Comparison of ENCODE assay signal across 17 mouse cellular contexts in genomic region chr3:108199231-108199630, GRCm38 (mm10). TPM values are rescaled to one million over a fixed set of nuclear protein-coding genes. Genes with fewer than 3 reads are reported as not detected.
DNase-seq lines count a peak whose midpoint lies in the region; ATAC-seq and TF ChIP-seq lines count a peak whose summit lies in the region.
"Had no signal": no experiment of that assay in that cellular context is flagged by ENCODE, and none has a peak within 500 bp of the region (broad histone marks: within the 10 kb centered on the region; RNA-seq: fewer than 3 reads in every experiment).

No protein-coding gene starts in this region.

- H3K4me1 ChIP-seq in heart, postnatal 0 days (ENCODE audit: control insufficient read depth, insufficient read depth): peaks cover 21% of the 10 kb centered on the region
- H3K4me1 ChIP-seq in heart, embryonic 11.5 days (ENCODE audit: control insufficient read depth, insufficient read depth, low read length): peaks cover 15% of the 10 kb centered on the region
- peaks cover 61% of the 10 kb centered on the region for H3K4me1 ChIP-seq in neural tube, embryonic 12.5 days
- peaks cover 59% of the 10 kb centered on the region for H3K4me1 ChIP-seq in neural tube, embryonic 15.5 days
- peaks cover 14% of the 10 kb centered on the region for H3K4me1 ChIP-seq in small intestine, adult 2 months (ENCODE audit: control insufficient read depth, insufficient read depth, insufficient read length, low read length)

- H3K4me2 ChIP-seq in heart, postnatal 0 days (ENCODE audit: low read depth, low read length): 0 out of 2 replicates have a peak overlapping the region, but pooled peaks have one; percentile 77
- H3K4me2 ChIP-seq in heart, embryonic 11.5 days: no peak overlapping the region
- peak overlapping the region; percentile 70; the same call in 1 of the 2 replicates for H3K4me2 ChIP-seq in neural tube, embryonic 12.5 days (replicated peaks)
- H3K4me2 ChIP-seq in neural tube, embryonic 15.5 days: no peak overlapping the region

- no peaks in the 10 kb centered on the region for H3K9me3 ChIP-seq in heart, postnatal 0 days (replicated peaks; ENCODE audit: control insufficient read depth, low read length)
- H3K9me3 ChIP-seq in heart, embryonic 11.5 days (replicated peaks; ENCODE audit: control insufficient read depth, low read length): no peaks in the 10 kb centered on the region
- H3K9me3 ChIP-seq in neural tube, embryonic 12.5 days: no peaks in the 10 kb centered on the region
- H3K9me3 ChIP-seq in neural tube, embryonic 15.5 days (replicated peaks): no peaks in the 10 kb centered on the region
- H3K9me3 ChIP-seq: forebrain, embryonic 12.5 days; lung, embryonic 15.5 days; midbrain, embryonic 15.5 days had no signal

- DNase-seq in cerebellum, postnatal 25 days: peak; percentile 11 to 20
- DNase-seq in cerebellum, postnatal 4 days (ENCODE audit: low spot score in 2 of 2): no peak
- no peak for DNase-seq in heart, postnatal 0 days (ENCODE audit: low spot score)
- no peak for DNase-seq in urinary bladder, postnatal 25 days (ENCODE audit: low spot score)
- DNase-seq: gastrocnemius, postnatal 36 days; kidney, postnatal 14 days; right cerebral cortex, postnatal 25 days; thymus, postnatal 36 days had no signal

- H3K27me3 ChIP-seq in heart, postnatal 0 days (ENCODE audit: control insufficient read depth, insufficient read depth, low read length): no peaks in the 10 kb centered on the region
- H3K27me3 ChIP-seq in heart, embryonic 11.5 days (ENCODE audit: control insufficient read depth, insufficient read depth, low read length): no peaks in the 10 kb centered on the region
- no peaks in the 10 kb centered on the region for H3K27me3 ChIP-seq in neural tube, embryonic 12.5 days (replicated peaks)
- no peaks in the 10 kb centered on the region for H3K27me3 ChIP-seq in neural tube, embryonic 15.5 days (replicated peaks)
- H3K27me3 ChIP-seq in small intestine, adult 2 months (ENCODE audit: control insufficient read depth, insufficient read depth, low read length): no peaks in the 10 kb centered on the region
- H3K27me3 ChIP-seq: forebrain, embryonic 12.5 days; lung, embryonic 15.5 days; midbrain, embryonic 15.5 days had no signal

- no peak for ATAC-seq in heart, postnatal 0 days (ENCODE audit: insufficient read depth, low read depth)
- no peak for ATAC-seq in heart, embryonic 11.5 days (replicated peaks; ENCODE audit: insufficient number of reproducible peaks, low FRiP score, low TSS enrichment)
- ATAC-seq in neural tube, embryonic 12.5 days (ENCODE audit: low FRiP score, low read depth): no peak
- no peak for ATAC-seq in neural tube, embryonic 15.5 days (ENCODE audit: low FRiP score)
- ATAC-seq: activated CD4-positive, CD25-positive, alpha-beta regulatory T cell, adult 4 months; hindbrain, postnatal 0 days; midbrain, embryonic 15.5 days had no signal

- H3K9ac ChIP-seq in heart, postnatal 0 days (replicated peaks; ENCODE audit: low read depth, low read length): no peak overlapping the region
- H3K9ac ChIP-seq in heart, embryonic 11.5 days (ENCODE audit: low read depth, low read length): no peak overlapping the region
- H3K9ac ChIP-seq in neural tube, embryonic 12.5 days: no peak overlapping the region
- no peak overlapping the region for H3K9ac ChIP-seq in neural tube, embryonic 15.5 days (replicated peaks)
- H3K9ac ChIP-seq: forebrain, embryonic 12.5 days; lung, embryonic 15.5 days; midbrain, embryonic 15.5 days had no signal

- TF ChIP-seq POLR2A in small intestine, adult 2 months (IDR thresholded peaks at IDR 0.05; ENCODE audit: low read depth, low read length): no peak

- H3K36me3 ChIP-seq in heart, postnatal 0 days (replicated peaks; ENCODE audit: control insufficient read depth, insufficient read depth, low read length): peaks cover 16% of the 10 kb centered on the region; the same call in 1 of the 2 replicates
- H3K36me3 ChIP-seq in heart, embryonic 11.5 days (ENCODE audit: control insufficient read depth, insufficient read depth, low read length): peaks cover 13% of the 10 kb centered on the region; the same call in 1 of the 2 replicates
- H3K36me3 ChIP-seq in neural tube, embryonic 12.5 days: peaks cover 34% of the 10 kb centered on the region
- H3K36me3 ChIP-seq in neural tube, embryonic 15.5 days: peaks cover 23% of the 10 kb centered on the region
- H3K36me3 ChIP-seq in small intestine, adult 2 months (ENCODE audit: control insufficient read depth, insufficient read depth, low read length): no peaks in the 10 kb centered on the region
- H3K36me3 ChIP-seq: midbrain, embryonic 15.5 days had no signal

- H3K4me3 ChIP-seq in heart, postnatal 0 days (ENCODE audit: low read depth, low read length): no peak overlapping the region
- H3K4me3 ChIP-seq in heart, embryonic 11.5 days (ENCODE audit: low read depth, low read length): no peak overlapping the region
- no peak overlapping the region for H3K4me3 ChIP-seq in neural tube, embryonic 12.5 days
- no peak overlapping the region for H3K4me3 ChIP-seq in neural tube, embryonic 15.5 days (replicated peaks)
- peak overlapping the region; percentile 1; the same call in 1 of the 2 replicates for H3K4me3 ChIP-seq in small intestine, adult 2 months (ENCODE audit: low read depth, low read length)
- H3K4me3 ChIP-seq: midbrain, embryonic 15.5 days had no signal

- TF ChIP-seq EP300 in heart, postnatal 0 days (IDR thresholded peaks at IDR 0.05; ENCODE audit: low read depth): no peak

- WGBS in heart, postnatal 0 days: 96% methylated on average over 6 of the region's 6 CpGs
- 92% methylated on average over 6 of the region's 6 CpGs for WGBS in heart, embryonic 11.5 days (ENCODE audit: insufficient replicate concordance)
- 95% methylated on average over 6 of the region's 6 CpGs for WGBS in neural tube, embryonic 12.5 days
- WGBS in neural tube, embryonic 15.5 days: 94% methylated on average over 6 of the region's 6 CpGs
- WGBS in small intestine, adult 2 months: 93% methylated on average over 6 of the region's 6 CpGs

- no peak overlapping the region for H3K27ac ChIP-seq in heart, postnatal 0 days (ENCODE audit: low read depth)
- no peak overlapping the region for H3K27ac ChIP-seq in heart, embryonic 11.5 days (ENCODE audit: low read depth, low read length)
- no peak overlapping the region for H3K27ac ChIP-seq in neural tube, embryonic 12.5 days
- no peak overlapping the region for H3K27ac ChIP-seq in neural tube, embryonic 15.5 days (replicated peaks)
- H3K27ac ChIP-seq in small intestine, adult 2 months (ENCODE audit: insufficient read depth, low read depth, low read length): no peak overlapping the region
- H3K27ac ChIP-seq: midbrain, embryonic 15.5 days had no signal

- TF ChIP-seq CTCF in heart, postnatal 0 days (IDR thresholded peaks at IDR 0.05; ENCODE audit: low read depth): no peak
- TF ChIP-seq CTCF in small intestine, adult 2 months (IDR thresholded peaks at IDR 0.05; ENCODE audit: extremely low read depth, insufficient read length, insufficient replicate concordance, low read depth, low read length): no peak

RNA-seq across cellular contexts. Expression of gene Cyb561d1, which starts 1.8 kb away (rescaled TPM):
- total RNA-seq in heart, postnatal 0 days (2014; rRNA removed; ENCODE audit: low replicate concordance): 4.0 and 4.7 TPM in 2 replicates
- polyA plus RNA-seq in heart, postnatal 0 days (2015; fragmentation: Nextera tagmentation; extraction: Ambion mirVana): 3.4 and 3.5 TPM in 2 replicates
- polyA plus RNA-seq in heart, embryonic 11.5 days (2014; fragmentation: Nextera tagmentation; extraction: Ambion mirVana): 1.7 and 2.0 TPM in 2 replicates
- 5.0 and 6.0 TPM in 2 replicates for polyA plus RNA-seq in neural tube, embryonic 12.5 days (2016; fragmentation: Nextera tagmentation; extraction: Ambion mirVana)
- polyA plus RNA-seq in neural tube, embryonic 15.5 days (2015; fragmentation: Nextera tagmentation; extraction: Ambion mirVana): 3.1 TPM in 2 replicates
- polyA plus RNA-seq in small intestine, adult 2 months (2012; rRNA removed): 5.5 and 9.4 TPM in 2 replicates

RNA-seq across cellular contexts. Expression of gene Atxn7l2, which starts 11.5 kb away (rescaled TPM):
- 3.1 and 6.0 TPM in 2 replicates for total RNA-seq in heart, postnatal 0 days (2014; rRNA removed; ENCODE audit: low replicate concordance)
- polyA plus RNA-seq in heart, postnatal 0 days (2015; fragmentation: Nextera tagmentation; extraction: Ambion mirVana): 4.1 and 4.3 TPM in 2 replicates
- 7.1 and 8.4 TPM in 2 replicates for polyA plus RNA-seq in heart, embryonic 11.5 days (2014; fragmentation: Nextera tagmentation; extraction: Ambion mirVana)
- 28.8 and 30.4 TPM in 2 replicates for polyA plus RNA-seq in neural tube, embryonic 12.5 days (2016; fragmentation: Nextera tagmentation; extraction: Ambion mirVana)
- polyA plus RNA-seq in neural tube, embryonic 15.5 days (2015; fragmentation: Nextera tagmentation; extraction: Ambion mirVana): 18.4 and 21.2 TPM in 2 replicates
- 3.6 and 9.7 TPM in 2 replicates for polyA plus RNA-seq in small intestine, adult 2 months (2012; rRNA removed)

RNA-seq across cellular contexts. Expression of gene Amigo1, which starts 13.1 kb away (rescaled TPM):
- 5.0 and 11.9 TPM in 2 replicates for total RNA-seq in heart, postnatal 0 days (2014; rRNA removed; ENCODE audit: low replicate concordance)
- 3.5 and 3.8 TPM in 2 replicates for polyA plus RNA-seq in heart, postnatal 0 days (2015; fragmentation: Nextera tagmentation; extraction: Ambion mirVana)
- polyA plus RNA-seq in heart, embryonic 11.5 days (2014; fragmentation: Nextera tagmentation; extraction: Ambion mirVana): 1.3 and 1.9 TPM in 2 replicates
- 17.7 and 20.0 TPM in 2 replicates for polyA plus RNA-seq in neural tube, embryonic 12.5 days (2016; fragmentation: Nextera tagmentation; extraction: Ambion mirVana)
- 10.2 and 14.4 TPM in 2 replicates for polyA plus RNA-seq in neural tube, embryonic 15.5 days (2015; fragmentation: Nextera tagmentation; extraction: Ambion mirVana)
- polyA plus RNA-seq in small intestine, adult 2 months (2012; rRNA removed): 10.1 and 17.6 TPM in 2 replicates

RNA-seq across cellular contexts. Expression of gene Sypl2, which starts 27.2 kb away (rescaled TPM):
- total RNA-seq in heart, postnatal 0 days (2014; rRNA removed; ENCODE audit: low replicate concordance): 1.8 and 2.0 TPM in 2 replicates
- polyA plus RNA-seq in heart, postnatal 0 days (2015; fragmentation: Nextera tagmentation; extraction: Ambion mirVana): 0.56 and 0.65 TPM in 2 replicates
- polyA plus RNA-seq in heart, embryonic 11.5 days (2014; fragmentation: Nextera tagmentation; extraction: Ambion mirVana): 1.0 and 1.1 TPM in 2 replicates
- 0.47 TPM in 2 replicates for polyA plus RNA-seq in neural tube, embryonic 12.5 days (2016; fragmentation: Nextera tagmentation; extraction: Ambion mirVana)
- 0.38 and 0.52 TPM in 2 replicates for polyA plus RNA-seq in neural tube, embryonic 15.5 days (2015; fragmentation: Nextera tagmentation; extraction: Ambion mirVana)
- 2.5 and 6.3 TPM in 2 replicates for polyA plus RNA-seq in small intestine, adult 2 months (2012; rRNA removed)
- polyA plus RNA-seq: activated CD4-positive, CD25-positive, alpha-beta regulatory T cell, adult 4 months had no signal

RNA-seq across cellular contexts. Expression of gene Gpr61, which starts 44.5 kb away (rescaled TPM):
- total RNA-seq in heart, postnatal 0 days (2014; rRNA removed; ENCODE audit: low replicate concordance): 0.04 TPM in 1 of 2 replicates, not detected in the other
- polyA plus RNA-seq in heart, postnatal 0 days (2015; fragmentation: Nextera tagmentation; extraction: Ambion mirVana): 0.05 and 0.11 TPM in 2 replicates
- 0.13 and 0.16 TPM in 2 replicates for polyA plus RNA-seq in heart, embryonic 11.5 days (2014; fragmentation: Nextera tagmentation; extraction: Ambion mirVana)
- 1.8 and 2.0 TPM in 2 replicates for polyA plus RNA-seq in neural tube, embryonic 12.5 days (2016; fragmentation: Nextera tagmentation; extraction: Ambion mirVana)
- 6.1 and 7.7 TPM in 2 replicates for polyA plus RNA-seq in neural tube, embryonic 15.5 days (2015; fragmentation: Nextera tagmentation; extraction: Ambion mirVana)
- 0.05 TPM in 1 of 2 replicates, not detected in the other for polyA plus RNA-seq in small intestine, adult 2 months (2012; rRNA removed)
- total RNA-seq: gastrocnemius, postnatal 36 days had no signal
- polyA plus RNA-seq: activated CD4-positive, CD25-positive, alpha-beta regulatory T cell, adult 4 months had no signal

Comparison
In these comparisons a context has a peak if more than half of its experiments do, and no peak if none do; other contexts are left out.
1. DNase-seq: peak in cerebellum, postnatal 25 days (2 of 2); none in cerebellum, postnatal 4 days (0 of 2), heart, postnatal 0 days (single experiment) and urinary bladder, postnatal 25 days (single experiment).
2. H3K4me2 ChIP-seq: peak in heart, postnatal 0 days (single experiment) and neural tube, embryonic 12.5 days (single experiment); none in heart, embryonic 11.5 days (single experiment) and neural tube, embryonic 15.5 days (single experiment).